Mouse (Mus musculus) midbrain, embryonic 13.5 days (tissue): ENCODE measurements at regions not wholly inside any gene's neighbourhood (a gene's known extent, or its start where the extent isn't known, plus 50 kb on each side); places are given as distances from the start of the nearest gene placed in this dataset.

Experiments used
- ATAC-seq: fragments of 200-750 bp; cut with Nextera tagmentation; 2 replicates; pipeline ENCODE4 v1.8.0; 2017; ENCODE audit warnings: mild to moderate bottlenecking, moderate TSS enrichment, moderate library complexity
- H3K27ac ChIP-seq: fragments of 300-500 bp; sonication (generic); 2 replicates; pipeline ENCODE4 v1.5.1; 2015; ENCODE audit warnings: inconsistent platforms, mild to moderate bottlenecking, moderate library complexity
- H3K27me3 ChIP-seq: fragments of 300-500 bp; sonication (generic); 2 replicates; pipeline ENCODE4 v1.6.1; 2015; ENCODE audit warnings: mild to moderate bottlenecking, inconsistent platforms
- H3K36me3 ChIP-seq: fragments of 300-500 bp; sonication (generic); 2 replicates; pipeline ENCODE4 v1.6.1; 2015; ENCODE audit warnings: mild to moderate bottlenecking, inconsistent platforms
- H3K4me1 ChIP-seq: fragments of 300-500 bp; sonication (generic); replicated peaks from 2 replicates; pipeline ENCODE4 v1.6.1; 2015; ENCODE audit warnings: inconsistent platforms
- H3K4me2 ChIP-seq: fragments of 300-500 bp; sonication (generic); replicated peaks from 2 replicates; pipeline ENCODE4 v1.6.1; 2015; ENCODE audit warnings: moderate library complexity, mild to moderate bottlenecking, inconsistent platforms
- H3K4me3 ChIP-seq: fragments of 300-500 bp; sonication (generic); replicated peaks from 2 replicates; pipeline ENCODE4 v1.5.1; 2015; ENCODE audit warnings: mild to moderate bottlenecking, inconsistent platforms
- H3K9ac ChIP-seq: fragments of 300-500 bp; sonication (generic); replicated peaks from 2 replicates; pipeline ENCODE4 v1.6.1; 2015; ENCODE audit warnings: mild to moderate bottlenecking, inconsistent platforms
- H3K9me3 ChIP-seq: fragments of 300-500 bp; sonication (generic); 2 replicates; pipeline ENCODE4 v1.6.1; 2016; ENCODE audit warnings: mild to moderate bottlenecking, inconsistent platforms
- WGBS: fragments of 180-500 bp; shearing (Covaris S2); methylation state at CpG from one replicate; pipeline ENCODE4 v1.1.7; 2015; 5-methylcytosine and 5-hydroxymethylcytosine counted together

DNA sequence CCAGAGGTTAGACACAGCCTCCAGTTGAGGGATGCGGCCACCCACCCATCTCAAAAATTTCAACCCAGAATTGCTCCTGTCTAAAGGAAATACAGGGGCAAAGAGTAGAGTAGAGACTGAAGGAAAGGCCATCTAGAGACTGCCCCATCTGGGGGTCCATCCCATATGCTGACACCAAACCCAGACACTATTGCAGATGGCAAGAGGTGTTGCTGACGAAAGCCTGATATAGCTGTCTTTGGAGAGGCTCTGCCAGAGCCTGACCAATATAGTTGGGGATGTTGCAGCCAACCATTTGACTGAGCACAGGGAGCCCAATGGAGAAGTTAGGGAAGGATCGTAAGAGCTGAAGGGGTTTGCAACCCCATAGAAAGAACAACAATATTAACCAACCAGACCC lies 141.6 kb upstream of the Reg3b start:
- H3K36me3 ChIP-seq, result no peaks in the 10 kb centered on the region
- no peak overlapping the region for H3K27ac ChIP-seq
- H3K27me3 ChIP-seq, result no peaks in the 10 kb centered on the region
- no peak for ATAC-seq
- H3K9ac ChIP-seq, result no peak overlapping the region
- no peaks in the 10 kb centered on the region for H3K9me3 ChIP-seq
- H3K4me1 ChIP-seq, result no peaks in the 10 kb centered on the region
- no peak overlapping the region for H3K4me2 ChIP-seq
- WGBS, result 98% methylated on average over 3 of the region's 3 CpGs
- no peak overlapping the region for H3K4me3 ChIP-seq

DNA sequence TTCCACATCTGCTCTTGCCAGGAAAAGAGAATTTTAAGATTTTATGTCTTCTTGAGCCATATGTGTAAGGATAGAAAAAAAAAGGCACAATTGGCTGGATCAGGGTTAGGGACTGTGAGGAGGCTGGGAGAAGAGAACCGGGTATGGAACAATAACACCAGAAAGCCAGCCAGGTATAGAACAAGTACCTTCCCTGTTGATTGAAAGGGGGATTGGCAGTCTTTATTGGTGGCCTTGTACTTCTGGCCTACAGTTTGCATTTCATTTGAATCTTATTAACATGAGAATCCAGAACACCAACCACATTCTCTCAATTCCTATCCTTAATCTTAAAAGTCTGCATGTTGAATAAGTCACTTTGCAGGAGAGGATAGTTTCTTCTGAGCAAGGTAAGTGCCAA lies 126.1 kb upstream of the Reg3b start:
- WGBS, result 22% methylated on average over 1 of the region's 1 CpGs
- Histone ChIP-seq H3K27ac (no peak overlapping the region), H3K9me3 (no peaks in the 10 kb centered on the region), H3K9ac (no peak overlapping the region), H3K27me3 (no peaks in the 10 kb centered on the region), H3K4me2 (no peak overlapping the region), H3K36me3 (no peaks in the 10 kb centered on the region), H3K4me1 (no peaks in the 10 kb centered on the region; the same call in 1 of the 2 replicates), H3K4me3 (no peak overlapping the region)
- ATAC-seq, result 0 out of 2 replicates have a peak, but pooled peaks have one; percentile 40

DNA sequence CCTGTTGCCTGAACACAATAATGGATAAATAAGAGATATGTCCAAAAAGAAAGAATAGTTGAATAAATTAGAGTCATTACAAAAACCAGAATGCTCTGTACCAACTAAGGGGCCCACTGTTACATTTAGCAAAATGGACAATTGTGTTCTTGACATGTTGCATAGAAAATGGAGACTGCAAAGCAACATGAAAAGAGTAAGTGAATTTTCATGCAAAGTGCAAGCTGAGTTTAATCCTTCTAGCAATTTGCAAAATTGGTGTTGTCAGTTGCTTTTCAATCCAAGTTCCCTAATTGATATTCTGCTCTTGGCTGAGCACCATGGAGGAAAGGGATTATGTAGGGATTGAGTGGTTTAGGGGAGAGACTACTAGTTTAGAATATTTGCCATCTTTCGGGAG lies 125.4 kb upstream of the Reg3b start:
- H3K4me3 ChIP-seq, result no peak overlapping the region
- H3K9ac ChIP-seq, result no peak overlapping the region
- no peaks in the 10 kb centered on the region for H3K9me3 ChIP-seq
- WGBS, result 7% methylated on average over 1 of the region's 1 CpGs
- no peaks in the 10 kb centered on the region for H3K27me3 ChIP-seq
- no peaks in the 10 kb centered on the region for H3K36me3 ChIP-seq
- peak; percentile 81 for ATAC-seq
- H3K4me2 ChIP-seq, result no peak overlapping the region
- no peak overlapping the region for H3K27ac ChIP-seq
- no peaks in the 10 kb centered on the region; the same call in 1 of the 2 replicates for H3K4me1 ChIP-seq

DNA sequence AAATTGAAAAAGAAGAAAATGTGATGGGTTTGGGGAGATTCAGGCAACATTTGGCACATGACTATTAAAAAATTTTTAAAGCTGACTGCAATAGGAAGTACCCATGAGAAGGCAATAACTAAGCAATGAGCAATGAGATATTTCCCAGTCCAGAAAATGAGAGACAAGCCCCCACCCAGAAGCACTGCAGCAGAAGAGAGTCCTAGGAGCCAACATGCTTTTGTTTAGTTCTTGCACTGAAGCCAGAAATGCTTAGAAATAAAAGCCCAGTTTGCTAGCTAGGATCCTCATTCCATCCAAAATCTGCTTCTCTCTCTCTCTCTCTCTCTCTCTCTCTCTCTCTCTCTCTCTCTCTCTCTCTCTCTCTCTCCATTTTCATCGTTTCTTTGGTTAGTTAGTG lies 120.4 kb upstream of the Reg3b start:
- Histone ChIP-seq H3K4me3 (no peak overlapping the region), H3K9ac (no peak overlapping the region), H3K4me2 (no peak overlapping the region), H3K27ac (no peak overlapping the region), H3K4me1 (0 out of 2 replicates have a peak, but pooled peaks cover 3% of the 10 kb centered on the region), H3K36me3 (no peaks in the 10 kb centered on the region), H3K27me3 (no peaks in the 10 kb centered on the region), H3K9me3 (no peaks in the 10 kb centered on the region)
- no peak for ATAC-seq
- 58% methylated on average over 1 of the region's 1 CpGs for WGBS

DNA sequence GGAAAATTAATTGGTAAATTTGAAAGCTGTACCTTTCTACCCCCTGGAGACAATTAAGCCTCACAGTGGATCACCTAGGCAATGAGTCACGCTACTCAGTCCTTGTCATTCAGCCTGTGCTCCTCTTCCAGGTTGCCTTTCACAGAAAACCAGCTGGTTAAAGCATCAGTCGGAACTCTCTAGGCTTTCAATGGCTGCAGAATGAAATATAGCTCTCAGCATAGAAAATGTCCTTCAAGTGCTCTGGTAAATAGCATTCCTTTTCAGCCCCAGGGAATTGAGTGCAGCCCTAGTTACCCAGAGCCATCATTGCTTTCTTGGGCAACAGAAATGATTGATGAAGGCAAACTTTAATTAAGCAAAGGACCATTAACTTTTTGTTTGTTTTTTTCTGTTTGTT lies 119.9 kb upstream of the Reg3b start:
- WGBS, result 57% methylated on average over 2 of the region's 2 CpGs
- H3K4me2 ChIP-seq, result no peak overlapping the region
- no peak overlapping the region for H3K27ac ChIP-seq
- no peak overlapping the region for H3K9ac ChIP-seq
- 0 out of 2 replicates have a peak, but pooled peaks have one; percentile 24 for ATAC-seq
- no peaks in the 10 kb centered on the region for H3K36me3 ChIP-seq
- H3K27me3 ChIP-seq, result no peaks in the 10 kb centered on the region
- no peaks in the 10 kb centered on the region for H3K9me3 ChIP-seq
- H3K4me1 ChIP-seq, result 0 out of 2 replicates have a peak, but pooled peaks cover 3% of the 10 kb centered on the region
- no peak overlapping the region for H3K4me3 ChIP-seq

DNA sequence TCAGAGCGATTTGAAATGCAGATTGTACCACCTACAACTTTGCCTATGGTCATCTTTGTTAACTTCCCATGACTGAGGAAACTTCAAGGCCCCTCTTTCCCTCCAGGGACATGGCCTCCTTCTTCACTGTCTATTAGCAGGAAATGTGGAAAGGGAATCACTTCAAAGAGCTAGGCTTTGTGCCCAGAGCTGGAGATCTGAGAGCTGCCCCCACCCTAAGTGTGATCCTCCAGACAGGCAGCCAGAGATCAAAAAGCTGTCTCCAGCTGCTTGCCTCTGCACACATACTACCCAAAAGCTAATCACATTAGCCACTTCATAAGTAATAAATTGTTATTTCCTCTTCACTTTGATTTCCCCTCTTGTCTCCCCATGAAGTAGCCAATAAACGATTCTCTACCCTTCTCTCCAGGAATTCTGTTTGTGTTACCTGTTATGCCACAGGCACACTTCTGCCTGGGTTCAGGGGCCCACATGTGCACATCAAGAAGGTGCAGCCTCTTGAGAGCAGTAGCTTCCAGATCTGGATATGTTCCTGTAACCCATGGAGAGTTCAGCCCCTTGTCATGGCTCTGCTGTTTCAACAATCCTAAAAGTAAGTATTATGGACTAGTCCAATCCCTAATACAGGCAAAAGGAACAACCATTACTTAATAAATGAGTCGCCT lies 98.4 kb upstream of the Reg3b start:
- WGBS, result 63% methylated on average over 3 of the region's 3 CpGs
- no peaks in the 10 kb centered on the region for H3K27me3 ChIP-seq
- H3K9ac ChIP-seq, result no peak overlapping the region
- no peak overlapping the region for H3K27ac ChIP-seq
- no peaks in the 10 kb centered on the region for H3K9me3 ChIP-seq
- H3K36me3 ChIP-seq, result no peaks in the 10 kb centered on the region
- H3K4me2 ChIP-seq, result no peak overlapping the region
- peak; percentile 84 for ATAC-seq
- H3K4me3 ChIP-seq, result no peak overlapping the region
- 0 out of 2 replicates have a peak, but pooled peaks cover 7% of the 10 kb centered on the region for H3K4me1 ChIP-seq

DNA sequence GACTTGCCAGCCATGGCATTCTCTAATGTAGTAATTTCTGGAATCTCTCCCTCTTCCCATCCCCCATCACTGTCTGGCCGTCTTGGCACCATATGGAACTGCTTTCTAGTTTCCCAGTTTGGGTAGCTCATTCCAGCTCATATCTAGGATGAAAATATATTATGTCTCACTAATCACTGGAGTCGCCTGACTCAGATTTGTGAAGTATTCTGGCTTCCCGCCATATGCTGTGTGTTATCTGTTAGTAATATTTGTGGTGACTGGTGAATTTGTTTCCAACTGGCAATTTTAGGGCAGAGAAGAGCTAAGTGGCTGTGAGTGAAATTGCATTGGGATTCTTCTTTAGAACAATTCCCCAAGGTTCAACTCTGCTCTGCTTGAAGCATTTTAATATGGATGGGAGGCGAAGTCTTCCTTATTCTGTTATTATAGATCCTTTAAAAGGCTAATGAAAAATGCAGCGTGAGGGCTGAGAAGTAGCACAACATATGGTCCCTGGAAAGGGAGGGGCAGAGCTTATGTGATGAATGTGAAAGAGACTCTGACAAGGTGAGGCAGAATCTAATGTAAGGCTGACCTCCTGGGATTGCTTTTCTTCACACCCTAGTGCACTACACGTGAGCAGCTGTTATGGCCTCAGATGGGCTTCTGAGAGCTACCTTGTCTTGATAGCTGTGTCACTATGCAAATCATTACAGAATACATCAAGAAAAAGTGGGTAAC lies 92.3 kb upstream of the Reg3b start:
- ATAC-seq, result peak; percentile 67
- WGBS, result 59% methylated on average over 6 of the region's 6 CpGs
- Histone ChIP-seq H3K27me3 (no peaks in the 10 kb centered on the region), H3K4me3 (no peak overlapping the region), H3K4me2 (no peak overlapping the region), H3K9me3 (no peaks in the 10 kb centered on the region), H3K36me3 (no peaks in the 10 kb centered on the region), H3K4me1 (peaks cover 7% of the 10 kb centered on the region; the same call in 1 of the 2 replicates), H3K27ac (no peak overlapping the region), H3K9ac (no peak overlapping the region)

DNA sequence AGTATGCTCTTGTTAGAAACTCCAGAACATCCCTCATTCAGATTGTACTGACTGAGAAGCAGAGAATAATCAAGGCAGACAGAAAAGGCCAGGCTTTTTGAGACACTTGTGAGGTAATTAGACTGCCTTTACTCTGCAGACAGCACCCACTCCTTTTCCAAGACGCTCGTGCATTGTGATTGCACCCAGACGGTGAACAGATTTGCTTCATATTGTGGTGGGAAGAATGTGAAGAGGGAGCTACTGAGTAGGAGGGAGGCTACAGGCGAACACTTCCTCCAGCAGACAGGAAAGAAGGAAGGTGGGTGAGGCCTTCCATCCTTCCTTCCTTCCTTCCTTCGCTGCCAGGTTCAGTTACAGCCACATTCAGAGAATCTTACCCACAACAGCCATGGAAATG lies 89.9 kb upstream of the Reg3b start:
- Histone ChIP-seq H3K27me3 (no peaks in the 10 kb centered on the region), H3K27ac (no peak overlapping the region), H3K4me2 (no peak overlapping the region), H3K9me3 (no peaks in the 10 kb centered on the region), H3K4me3 (no peak overlapping the region), H3K9ac (no peak overlapping the region), H3K4me1 (peaks cover 7% of the 10 kb centered on the region; the same call in 1 of the 2 replicates), H3K36me3 (no peaks in the 10 kb centered on the region)
- ATAC-seq, result no peak
- 79% methylated on average over 5 of the region's 5 CpGs for WGBS

DNA sequence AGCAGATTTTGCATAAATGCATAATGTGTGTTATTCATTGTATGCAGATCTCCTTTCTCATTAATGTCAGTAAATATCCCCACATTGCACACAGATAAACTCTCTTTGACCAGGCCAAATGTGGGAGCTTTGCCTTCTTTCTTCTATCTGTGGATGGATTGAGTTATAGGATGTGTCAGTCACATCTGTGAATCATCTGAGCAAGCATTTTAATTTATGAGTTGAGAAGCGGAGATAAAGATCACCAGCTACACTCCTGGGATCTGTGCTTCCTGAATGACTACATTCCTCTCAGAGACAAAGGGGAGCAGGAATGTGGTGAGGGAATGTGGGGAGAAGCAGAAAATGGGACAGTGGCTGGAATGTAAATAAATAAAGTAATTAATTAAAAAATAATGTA lies 75.8 kb upstream of the Reg3b start:
- no peaks in the 10 kb centered on the region for H3K9me3 ChIP-seq
- peak overlapping the region; percentile 47; the same call in 1 of the 2 replicates for H3K27ac ChIP-seq
- no peak overlapping the region for H3K4me3 ChIP-seq
- no peaks in the 10 kb centered on the region for H3K36me3 ChIP-seq
- 0 out of 2 replicates have a peak, but pooled peaks have one; percentile 55 for ATAC-seq
- WGBS, result 57% methylated on average over 1 of the region's 1 CpGs
- peaks cover 4% of the 10 kb centered on the region; the same call in 1 of the 2 replicates for H3K4me1 ChIP-seq
- no peak overlapping the region for H3K9ac ChIP-seq
- H3K4me2 ChIP-seq, result no peak overlapping the region
- no peaks in the 10 kb centered on the region for H3K27me3 ChIP-seq

DNA sequence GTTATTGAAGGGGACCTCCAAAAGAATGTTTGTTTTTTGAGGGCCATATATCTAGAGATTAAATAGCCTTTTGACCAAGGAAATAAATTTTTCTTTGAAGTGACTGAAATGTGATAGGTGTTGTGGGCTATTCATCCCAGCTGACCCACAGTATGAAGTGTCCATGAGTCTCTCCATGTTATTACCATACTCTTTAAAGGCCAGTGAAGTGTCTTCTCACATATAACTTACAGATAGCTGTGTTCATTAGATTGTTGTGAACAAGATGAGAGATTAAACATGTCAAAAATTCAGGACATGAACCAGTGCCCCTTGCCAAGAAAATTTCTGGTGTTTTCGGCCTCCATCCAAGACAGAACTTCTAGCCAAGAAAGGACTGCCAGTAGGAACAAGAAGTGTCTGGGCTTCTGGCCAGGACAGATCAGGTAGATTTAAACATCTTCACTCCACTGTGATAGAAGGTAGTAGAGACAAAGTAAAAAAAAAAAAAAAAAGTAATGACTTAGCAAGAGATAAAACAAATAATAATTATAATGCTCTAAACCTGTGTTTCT lies 67.2 kb upstream of the Reg3b start:
- no peak for ATAC-seq
- H3K4me3 ChIP-seq, result no peak overlapping the region
- H3K4me1 ChIP-seq, result no peaks in the 10 kb centered on the region
- no peaks in the 10 kb centered on the region for H3K9me3 ChIP-seq
- no peak overlapping the region for H3K27ac ChIP-seq
- no peak overlapping the region for H3K4me2 ChIP-seq
- no peaks in the 10 kb centered on the region for H3K27me3 ChIP-seq
- H3K9ac ChIP-seq, result no peak overlapping the region
- no peaks in the 10 kb centered on the region for H3K36me3 ChIP-seq
- WGBS, result 94% methylated on average over 1 of the region's 1 CpGs
